Mouse (Mus musculus) cerebellum, postnatal 10 days (tissue): ENCODE data around the gene Hao2.

Experiments used
- DNase-seq, 2 experiments: peaks; one replicate each; pipeline ENCODE4 v3.0.0; 2021; ENCODE audit warnings: mixed read lengths in 2 of 2

Hao2 gene

DNA sequence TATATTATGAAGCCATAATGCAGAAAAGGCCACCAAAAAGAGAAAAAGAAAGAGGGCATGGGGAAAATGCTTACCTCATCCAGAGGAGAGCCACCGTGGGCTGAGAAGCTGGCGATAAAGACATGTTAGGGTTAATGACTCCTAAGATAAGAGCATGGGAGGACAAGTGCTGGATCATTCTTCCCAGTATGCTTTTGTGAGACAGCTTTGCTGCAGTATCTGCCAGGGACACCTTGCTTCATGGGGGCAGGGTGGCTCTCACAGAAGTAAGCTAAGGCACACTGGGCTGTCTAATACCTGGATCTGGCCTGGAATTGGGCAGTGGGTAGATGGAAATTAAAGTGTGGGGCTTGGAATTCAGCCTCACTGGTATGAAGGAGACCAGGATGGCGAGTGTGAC lies 37.9 kb downstream of the Hao2 start:
- DNase-seq, result no peak

DNA sequence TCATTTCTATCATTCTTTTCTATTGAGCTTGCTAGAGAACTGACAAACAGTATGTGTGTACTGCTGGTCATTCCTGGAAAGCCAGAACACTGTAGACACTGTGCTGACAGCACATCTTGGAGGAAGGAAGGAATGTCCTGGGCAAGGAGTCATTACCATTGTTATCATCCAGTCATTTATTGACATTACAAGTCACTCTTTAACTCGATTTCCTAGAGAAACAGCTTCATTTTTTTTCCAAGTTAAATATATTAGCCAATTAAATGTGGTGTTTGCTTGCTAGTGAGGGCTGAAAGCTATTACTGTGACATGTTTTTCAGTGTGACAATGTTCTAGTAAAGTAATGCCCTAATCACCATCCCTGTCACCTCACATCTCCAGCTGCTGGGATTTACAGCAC lies 39.4 kb downstream of the Hao2 start:
- DNase-seq, result no peak

DNA sequence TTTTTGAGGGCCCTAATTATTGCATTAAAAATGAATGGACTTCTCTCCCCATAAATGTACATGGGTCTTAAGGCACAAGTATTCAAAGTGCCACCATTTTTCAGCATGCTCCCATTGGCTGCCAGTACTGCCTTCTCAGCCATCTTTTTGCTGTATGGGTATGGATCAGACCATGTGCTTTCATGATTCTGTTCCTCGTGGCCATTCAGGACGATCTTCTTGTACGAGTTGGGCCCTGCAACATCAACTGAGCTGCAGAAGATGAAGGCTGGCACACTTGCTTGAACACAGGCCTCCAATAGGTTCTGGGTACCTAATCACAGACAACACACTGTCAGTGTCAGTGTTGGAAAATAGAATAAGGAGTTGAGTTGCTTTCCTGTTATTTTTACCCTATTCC lies 40.0 kb downstream of the Hao2 start:
- no peak for DNase-seq

DNA sequence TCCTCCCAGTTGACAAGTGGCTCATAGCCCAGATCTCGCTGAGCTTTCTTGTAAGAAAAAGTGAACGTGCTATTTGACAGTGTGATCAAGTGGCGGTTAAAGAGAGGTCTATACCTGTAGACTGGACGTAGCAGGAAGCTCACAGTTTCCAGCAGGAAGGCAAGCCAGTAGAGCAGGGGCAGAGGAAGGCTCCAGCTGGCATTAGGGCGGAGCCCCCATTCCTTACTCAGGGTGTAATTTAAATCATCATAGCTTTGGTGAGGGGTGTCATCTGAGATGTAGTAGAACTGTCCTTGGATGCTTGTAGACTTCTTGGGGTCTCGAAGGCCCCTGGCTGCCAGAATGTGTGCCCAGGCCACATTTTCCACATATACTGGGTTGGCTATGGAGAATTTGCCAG lies 40.4 kb downstream of the Hao2 start:
- no peak for DNase-seq

DNA sequence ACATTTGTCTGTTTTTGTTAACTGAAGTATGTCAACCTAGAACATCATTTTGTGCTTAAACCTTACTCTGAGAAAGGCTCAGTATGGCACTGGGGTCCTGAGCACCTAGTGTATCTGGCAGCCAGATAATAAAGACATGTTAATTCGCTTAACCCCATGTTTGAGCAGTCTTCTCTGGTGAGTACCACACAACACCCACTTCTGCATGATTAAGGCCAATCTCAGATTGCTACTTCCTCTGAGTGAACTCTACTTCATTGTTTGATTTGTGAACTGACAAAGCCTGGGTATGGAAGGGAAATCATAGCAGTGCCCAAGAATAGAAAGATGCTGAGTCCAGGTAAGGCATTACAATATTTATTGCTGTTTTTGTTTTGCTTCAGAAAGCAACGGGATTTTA lies 41.2 kb downstream of the Hao2 start:
- no peak for DNase-seq

DNA sequence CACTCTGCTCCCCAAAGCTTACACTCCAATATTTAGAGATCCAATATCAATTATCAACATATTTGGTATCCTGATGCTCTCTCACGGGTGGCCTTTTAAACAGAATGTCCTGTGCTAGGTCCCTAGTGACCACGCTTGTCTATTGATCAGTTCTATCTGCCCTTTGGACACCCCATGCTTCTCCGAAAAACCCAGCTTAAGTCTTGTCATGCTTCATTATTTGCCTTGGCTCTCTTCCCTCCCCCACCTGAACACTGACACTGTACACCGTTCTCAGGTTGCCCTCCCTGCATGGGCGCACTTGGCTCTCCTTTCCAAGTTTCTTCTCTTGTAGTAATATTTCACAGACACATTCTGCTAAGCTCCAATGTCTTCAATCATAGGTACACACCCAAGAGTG lies 42.8 kb downstream of the Hao2 start:
- no peak for DNase-seq

DNA sequence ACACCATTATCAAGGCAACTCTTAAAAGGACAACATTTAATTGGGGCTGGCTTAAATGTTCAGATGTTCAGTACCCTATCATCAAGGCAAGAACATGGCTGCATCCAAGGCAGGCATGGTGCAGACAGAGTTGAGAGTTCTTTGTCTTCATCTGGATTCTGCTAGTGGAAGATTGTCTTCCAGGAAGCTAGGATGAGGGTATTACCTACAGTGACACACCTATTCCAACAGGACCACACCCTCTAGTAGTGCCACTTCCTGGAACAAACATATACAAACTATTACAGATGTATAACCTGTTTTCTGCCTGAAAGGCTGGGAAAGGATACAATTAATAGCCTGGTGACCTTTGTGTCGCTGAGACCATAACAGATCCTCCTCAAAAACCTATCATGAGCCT lies 44.1 kb downstream of the Hao2 start:
- no peak for DNase-seq
